Mouse (Mus musculus): ENCODE data around the gene Gm10300. TPM values are rescaled to one million over a fixed set of nuclear protein-coding genes. Genes with fewer than 3 reads are reported as not detected.
A peak's percentile ranks its signal among the peaks of the same experiment; 100 is the strongest.

The Gm10300 gene
- polyA plus RNA-seq, 1 experiment from 2014 or later = not detected

GRCm38 (mm10) chr4:132048011-132048991 is 26.2 kb upstream of the Gm10300 start:
- ATAC-seq (replicated peaks; ENCODE audit: low FRiP score) (peak; percentile 70), DNase-seq (ENCODE audit: low spot score) (peak; percentile 77)
- Histone ChIP-seq H3K9me3 (ENCODE audit: control insufficient read depth, low read length) (no peaks in the 10 kb centered on the region), H3K4me1 (replicated peaks; ENCODE audit: control insufficient read depth, insufficient read depth, low read length) (peaks cover 6% of the 10 kb centered on the region; the same call in 1 of the 2 replicates), H3K27me3 (ENCODE audit: control insufficient read depth, insufficient read depth, low read length) (no peaks in the 10 kb centered on the region), H3K4me2 (ENCODE audit: low read depth, low read length, severe bottlenecking) (peak overlapping the region; percentile 84), H3K36me3 (ENCODE audit: control insufficient read depth, insufficient read depth, low read length) (no peaks in the 10 kb centered on the region), H3K4me3 (ENCODE audit: low read depth, low read length) (peak overlapping the region; percentile 97), H3K27ac (ENCODE audit: low read depth, low read length) (peak overlapping the region; percentile 95), H3K9ac (ENCODE audit: low read length) (peak overlapping the region; percentile 99)
- under 1% methylated on average over 89 of the region's 95 CpGs for WGBS

DNA sequence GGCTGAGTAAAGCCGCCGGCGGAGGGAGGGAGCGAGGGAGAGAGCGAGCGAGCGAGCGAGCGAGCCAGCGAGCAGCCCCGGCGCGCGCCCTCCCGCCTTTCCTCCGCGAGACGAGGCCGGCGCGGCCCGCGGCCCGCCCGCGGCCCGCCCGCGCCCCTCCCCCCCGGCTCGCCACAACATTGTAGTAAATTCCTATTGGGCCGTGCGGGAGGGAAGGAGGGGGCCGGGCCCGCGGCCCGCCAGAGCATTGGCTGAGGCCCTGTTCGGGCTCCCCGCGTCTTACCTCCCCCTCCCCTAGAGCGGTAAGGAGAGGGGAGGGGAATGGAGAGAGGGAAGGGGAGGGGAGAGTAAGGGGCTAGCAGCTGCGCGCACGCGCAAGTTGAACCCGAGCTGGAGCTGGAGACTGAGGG is 25.5 kb upstream of the Gm10300 start:
- ATAC-seq (replicated peaks; ENCODE audit: low FRiP score) (peak; percentile 99), DNase-seq (ENCODE audit: low spot score) (peak; percentile 97)
- no peaks in the 10 kb centered on the region for H3K27me3 ChIP-seq (ENCODE audit: control insufficient read depth, insufficient read depth, low read length)
- peak overlapping the region; percentile 84 for H3K4me2 ChIP-seq (ENCODE audit: low read depth, low read length, severe bottlenecking)
- no peaks in the 10 kb centered on the region for H3K9me3 ChIP-seq (ENCODE audit: control insufficient read depth, low read length)
- H3K9ac ChIP-seq (ENCODE audit: low read length) = peak overlapping the region; percentile 99
- WGBS = under 1% methylated on average over 25 of the region's 46 CpGs
- H3K36me3 ChIP-seq (ENCODE audit: control insufficient read depth, insufficient read depth, low read length) = no peaks in the 10 kb centered on the region
- peak overlapping the region; percentile 95 for H3K27ac ChIP-seq (ENCODE audit: low read depth, low read length)
- peak overlapping the region; percentile 97 for H3K4me3 ChIP-seq (ENCODE audit: low read depth, low read length)
- peaks cover 6% of the 10 kb centered on the region; the same call in 1 of the 2 replicates for H3K4me1 ChIP-seq (replicated peaks; ENCODE audit: control insufficient read depth, insufficient read depth, low read length)

DNA sequence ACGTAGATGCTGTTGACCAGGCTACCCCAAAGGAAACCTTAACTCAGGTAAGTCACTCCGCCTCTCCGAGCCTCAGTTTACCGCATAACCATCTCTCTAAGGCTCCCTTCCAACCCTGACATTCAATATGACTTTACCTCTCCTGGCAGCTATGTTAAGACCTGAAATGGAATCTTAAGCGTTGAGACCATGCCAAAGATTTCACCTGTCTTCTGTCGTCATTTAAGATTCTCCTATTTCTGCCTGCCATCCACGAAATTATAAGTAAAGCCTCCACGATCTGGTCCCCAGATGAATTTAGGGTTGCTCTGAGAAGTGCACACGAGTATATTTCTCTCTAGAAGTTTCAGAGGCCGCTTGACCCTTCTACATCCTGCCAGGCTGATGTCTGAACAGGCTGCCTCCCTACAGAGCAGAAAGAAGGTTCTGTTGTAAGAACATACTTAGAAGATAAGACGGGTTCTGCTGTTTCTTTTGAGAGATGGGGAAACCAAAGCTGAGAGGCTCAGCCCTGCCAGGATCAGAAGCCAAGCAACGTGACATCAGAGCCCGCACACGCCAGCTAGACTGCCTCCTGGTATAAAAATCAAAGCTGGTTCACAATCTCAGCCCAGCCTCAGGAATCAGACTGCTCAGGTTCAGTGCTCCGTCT is 24.8 kb upstream of the Gm10300 start:
- Histone ChIP-seq H3K4me1 (replicated peaks; ENCODE audit: control insufficient read depth, insufficient read depth, low read length) (peaks cover 6% of the 10 kb centered on the region; the same call in 1 of the 2 replicates), H3K9ac (ENCODE audit: low read length) (peak overlapping the region; percentile 8; the same call in 1 of the 2 replicates), H3K9me3 (ENCODE audit: control insufficient read depth, low read length) (no peaks in the 10 kb centered on the region), H3K36me3 (ENCODE audit: control insufficient read depth, insufficient read depth, low read length) (no peaks in the 10 kb centered on the region), H3K4me3 (ENCODE audit: low read depth, low read length) (peak overlapping the region; percentile 97), H3K27me3 (ENCODE audit: control insufficient read depth, insufficient read depth, low read length) (no peaks in the 10 kb centered on the region), H3K27ac (ENCODE audit: low read depth, low read length) (no peak overlapping the region), H3K4me2 (ENCODE audit: low read depth, low read length, severe bottlenecking) (peak overlapping the region; percentile 84)
- DNase-seq (ENCODE audit: low spot score) = peak; percentile 49
- WGBS = 5% methylated on average over 15 of the region's 15 CpGs
- ATAC-seq (replicated peaks; ENCODE audit: low FRiP score) = no peak

- Histone ChIP-seq H3K4me2 (ENCODE audit: low read depth, low read length, severe bottlenecking) (no peak overlapping the region), H3K27me3 (ENCODE audit: control insufficient read depth, insufficient read depth, low read length) (no peaks in the 10 kb centered on the region), H3K36me3 (ENCODE audit: control insufficient read depth, insufficient read depth, low read length) (no peaks in the 10 kb centered on the region), H3K4me3 (ENCODE audit: low read depth, low read length) (no peak overlapping the region), H3K27ac (ENCODE audit: low read depth, low read length) (no peak overlapping the region), H3K9ac (ENCODE audit: low read length) (no peak overlapping the region), H3K4me1 (replicated peaks; ENCODE audit: control insufficient read depth, insufficient read depth, low read length) (peaks cover 6% of the 10 kb centered on the region; the same call in 1 of the 2 replicates), H3K9me3 (ENCODE audit: control insufficient read depth, low read length) (no peaks in the 10 kb centered on the region)
- DNase-seq (ENCODE audit: low spot score) (peak; percentile 51), ATAC-seq (replicated peaks; ENCODE audit: low FRiP score) (no peak)
- 77% methylated on average over 10 of the region's 10 CpGs for WGBS
Measured at GRCm38 (mm10) chr4:132051321-132052275, 22.9 kb upstream of the Gm10300 start.

- H3K9me3 ChIP-seq (ENCODE audit: control insufficient read depth, low read length) = no peaks in the 10 kb centered on the region
- no peaks in the 10 kb centered on the region; the same call in 1 of the 2 replicates for H3K27me3 ChIP-seq (ENCODE audit: control insufficient read depth, insufficient read depth, low read length)
- no peaks in the 10 kb centered on the region for H3K36me3 ChIP-seq (ENCODE audit: control insufficient read depth, insufficient read depth, low read length)
- no peak overlapping the region for H3K4me2 ChIP-seq (ENCODE audit: low read depth, low read length, severe bottlenecking)
- no peak overlapping the region for H3K27ac ChIP-seq (ENCODE audit: low read depth, low read length)
- ATAC-seq (replicated peaks; ENCODE audit: low FRiP score) (no peak), DNase-seq (ENCODE audit: low spot score) (no peak)
- H3K9ac ChIP-seq (ENCODE audit: low read length) = no peak overlapping the region
- no peak overlapping the region for H3K4me3 ChIP-seq (ENCODE audit: low read depth, low read length)
- H3K4me1 ChIP-seq (replicated peaks; ENCODE audit: control insufficient read depth, insufficient read depth, low read length) = no peaks in the 10 kb centered on the region
Measured at GRCm38 (mm10) chr4:132057311-132057710, 17.2 kb upstream of the Gm10300 start.

DNA sequence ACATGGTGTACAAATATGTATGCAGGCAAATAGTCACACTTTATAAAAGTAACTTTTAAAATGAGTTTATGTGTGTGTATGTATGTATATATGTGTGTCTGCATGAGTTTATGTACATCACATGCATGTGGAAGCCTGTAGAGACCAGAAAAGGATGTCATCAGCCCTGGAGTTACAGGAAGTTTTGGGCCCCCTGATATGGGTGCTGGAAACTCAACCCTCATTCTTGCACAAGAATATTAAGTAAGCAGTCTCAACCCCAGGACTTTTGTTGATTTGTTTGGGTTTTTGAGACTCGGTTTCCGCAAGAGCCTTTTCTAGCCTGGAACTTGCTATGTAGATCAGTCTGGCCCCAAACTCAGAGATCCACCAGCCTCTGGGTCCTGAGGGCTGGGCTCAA is 15.0 kb upstream of the Gm10300 start:
- H3K9ac ChIP-seq (ENCODE audit: low read length) = no peak overlapping the region
- H3K27me3 ChIP-seq (ENCODE audit: control insufficient read depth, insufficient read depth, low read length) = no peaks in the 10 kb centered on the region; the same call in 1 of the 2 replicates
- no peak overlapping the region for H3K27ac ChIP-seq (ENCODE audit: low read depth, low read length)
- 92% methylated on average over 2 of the region's 2 CpGs for WGBS
- H3K4me1 ChIP-seq (replicated peaks; ENCODE audit: control insufficient read depth, insufficient read depth, low read length) = no peaks in the 10 kb centered on the region
- no peaks in the 10 kb centered on the region for H3K9me3 ChIP-seq (ENCODE audit: control insufficient read depth, low read length)
- H3K4me3 ChIP-seq (ENCODE audit: low read depth, low read length) = no peak overlapping the region
- no peak overlapping the region for H3K4me2 ChIP-seq (ENCODE audit: low read depth, low read length, severe bottlenecking)
- ATAC-seq (replicated peaks; ENCODE audit: low FRiP score) (no peak), DNase-seq (ENCODE audit: low spot score) (no peak)
- no peaks in the 10 kb centered on the region for H3K36me3 ChIP-seq (ENCODE audit: control insufficient read depth, insufficient read depth, low read length)

DNA sequence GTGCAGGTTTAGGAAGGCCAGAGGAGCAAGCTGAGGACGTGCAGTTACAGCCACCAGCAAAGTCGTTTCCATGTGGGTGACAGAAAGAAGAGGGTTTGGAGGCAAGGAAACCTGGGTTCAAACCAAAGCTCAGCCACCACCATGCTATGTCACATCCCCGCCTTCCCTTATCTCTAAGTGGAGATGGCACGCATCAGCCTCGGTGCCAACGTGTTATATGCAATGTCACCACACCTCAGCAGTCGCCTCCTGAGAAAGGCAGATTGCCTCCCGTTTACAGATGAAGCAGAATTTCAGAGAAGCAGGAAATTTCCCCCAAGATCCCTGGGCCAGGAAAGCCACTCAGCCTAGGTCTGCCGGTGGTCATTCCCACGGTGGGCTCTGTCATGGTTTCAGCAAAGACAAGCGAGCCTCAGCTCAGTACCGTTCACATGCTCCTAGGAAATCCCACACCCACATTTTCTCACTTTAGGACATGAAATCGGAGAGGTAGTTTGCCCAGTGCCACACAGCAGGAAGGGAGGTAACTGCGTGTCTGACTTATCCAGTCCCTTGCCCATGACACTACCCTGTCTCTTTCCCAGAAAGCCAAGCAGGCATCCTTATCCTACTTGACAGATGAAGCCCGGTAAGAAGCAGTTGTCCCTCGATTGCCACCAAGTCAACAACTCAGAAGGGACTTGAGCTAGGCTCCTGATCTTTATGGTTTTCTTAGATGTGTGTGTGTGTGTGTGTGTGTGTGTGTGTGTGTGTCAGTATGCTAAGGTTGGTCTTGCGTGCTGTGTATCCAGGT is 14.3 kb upstream of the Gm10300 start:
- H3K9ac ChIP-seq (ENCODE audit: low read length) = no peak overlapping the region
- no peaks in the 10 kb centered on the region for H3K9me3 ChIP-seq (ENCODE audit: control insufficient read depth, low read length)
- no peaks in the 10 kb centered on the region for H3K36me3 ChIP-seq (ENCODE audit: control insufficient read depth, insufficient read depth, low read length)
- DNase-seq (ENCODE audit: low spot score) = no peak
- no peak overlapping the region for H3K4me2 ChIP-seq (ENCODE audit: low read depth, low read length, severe bottlenecking)
- 80% methylated on average over 17 of the region's 17 CpGs for WGBS
- H3K4me3 ChIP-seq (ENCODE audit: low read depth, low read length) = no peak overlapping the region
- ATAC-seq (replicated peaks; ENCODE audit: low FRiP score) = no peak
- H3K27me3 ChIP-seq (ENCODE audit: control insufficient read depth, insufficient read depth, low read length) = no peaks in the 10 kb centered on the region; the same call in 1 of the 2 replicates
- no peak overlapping the region for H3K27ac ChIP-seq (ENCODE audit: low read depth, low read length)
- no peaks in the 10 kb centered on the region for H3K4me1 ChIP-seq (replicated peaks; ENCODE audit: control insufficient read depth, insufficient read depth, low read length)

Data from forebrain, embryonic 11.5 days (tissue).